Mouse (Mus musculus) kidney, adult 2 months (tissue): ENCODE measurements around the gene Fam241b.

Experiments
- CTCF ChIP-seq: fragments of 200-500 bp; conservative IDR thresholded peaks from 2 replicates; pipeline ENCODE4 v1.5.1; 2011; ENCODE audit warnings: low read depth, mild to moderate bottlenecking, control low read depth, low read length, moderate library complexity, mixed read lengths; ENCODE audit not compliant: insufficient read depth, insufficient read length
- POLR2A ChIP-seq: fragments of 200-500 bp; IDR thresholded peaks from one replicate; pipeline ENCODE4 v1.6.1; 2011; ENCODE audit warnings: low read depth, low read length, control low read depth

- TF ChIP-seq CTCF (no peak), POLR2A (no peak)
Observed at GRCm38 (mm10) chr10:62149929-62150328, 6.2 kb upstream of the Fam241b start.
